Mouse (Mus musculus) liver, postnatal 0 days (tissue): ENCODE measurements at regions not wholly inside any gene's neighbourhood (a gene's known extent, or its start where the extent isn't known, plus 50 kb on each side); places are given as distances from the start of the nearest gene placed in this dataset.

Experiments used
- CTCF ChIP-seq: sonication (generic); IDR thresholded peaks from 2 replicates; pipeline ENCODE4 v1.5.1; 2016; ENCODE audit warnings: antibody characterized with exemption, low read depth
- EP300 ChIP-seq: IDR thresholded peaks from 2 replicates; pipeline ENCODE4 v1.6.1; 2016; ENCODE audit warnings: antibody characterized with exemption, low read depth, mild to moderate bottlenecking

DNA sequence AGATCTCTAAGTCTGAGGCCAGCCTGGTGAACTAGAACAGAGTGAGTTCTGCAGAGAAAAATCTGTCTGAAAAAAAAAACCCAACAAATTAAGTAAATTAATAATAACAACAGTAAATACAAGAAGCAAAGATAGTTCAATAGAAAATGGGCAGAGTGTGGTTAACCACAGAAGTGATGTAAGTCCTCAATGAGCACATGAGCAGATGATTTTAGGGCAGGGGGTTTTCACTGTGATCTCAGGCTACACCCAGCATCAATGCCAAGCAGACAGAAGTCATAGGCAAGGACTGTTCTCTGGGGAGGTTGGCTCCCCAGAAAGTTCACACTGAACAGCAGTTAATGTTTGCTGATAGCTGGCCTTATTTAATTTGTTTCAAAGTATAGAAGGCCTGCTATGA is 88.1 kb upstream of the Fut8 start:
- no peak for TF ChIP-seq CTCF
- no peak for TF ChIP-seq EP300
